Mouse (Mus musculus): ENCODE measurements around the gene Mvb12b.

Mvb12b gene

GRCm38 (mm10) chr2:33698898-33699297 lies 188.8 kb downstream of the Mvb12b start:
- DNase-seq (ENCODE audit: low spot score in 2 of 2) = no peak

- DNase-seq (ENCODE audit: low spot score in 2 of 2) = no peak
These were observed 191.3 kb downstream of the Mvb12b start for GRCm38 (mm10) chr2:33696428-33696827.

GRCm38 (mm10) chr2:33693931-33694330 lies 193.8 kb downstream of the Mvb12b start:
- no peak for DNase-seq (ENCODE audit: low spot score in 2 of 2)

- peak in 1 of 2 experiments; percentile 71 for DNase-seq (ENCODE audit: low spot score in 2 of 2)
These were observed 197.8 kb downstream of the Mvb12b start for GRCm38 (mm10) chr2:33689880-33690462.

- no peak for DNase-seq (ENCODE audit: low spot score in 2 of 2)
These were observed 198.4 kb downstream of the Mvb12b start for GRCm38 (mm10) chr2:33689155-33689879.

GRCm38 (mm10) chr2:33683594-33683993 lies 204.2 kb downstream of the Mvb12b start:
- DNase-seq (ENCODE audit: low spot score in 2 of 2) = no peak

- DNase-seq (ENCODE audit: low spot score in 2 of 2) = no peak
These were observed 204.7 kb downstream of the Mvb12b start for GRCm38 (mm10) chr2:33683095-33683494.

DNA sequence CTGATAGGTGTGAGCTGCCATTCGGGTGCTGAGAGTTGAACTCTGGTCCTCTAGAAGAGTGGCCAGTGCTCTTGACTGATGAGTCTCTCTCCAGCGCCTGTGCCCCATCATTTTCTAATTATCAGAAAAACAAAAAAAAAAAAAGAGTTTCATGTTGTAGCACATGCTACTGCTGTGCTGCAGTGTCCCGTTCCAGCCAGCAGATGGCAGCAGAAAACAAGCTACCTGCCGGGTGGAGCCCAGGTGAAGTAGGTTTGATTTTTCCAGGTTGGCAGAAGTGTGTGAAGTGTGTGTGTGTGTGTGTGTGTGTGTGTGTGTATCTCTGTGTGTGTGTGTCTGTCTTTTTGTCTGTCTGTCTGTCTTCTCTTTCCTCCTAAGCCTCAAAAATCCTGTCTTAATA lies 205.5 kb downstream of the Mvb12b start:
- DNase-seq (ENCODE audit: low spot score in 2 of 2) = peak; percentile 63 to 81
